Mouse (Mus musculus) midbrain, embryonic 13.5 days (tissue): Measurements from ENCODE around the gene Prss42. TPM values are rescaled to one million over a fixed set of nuclear protein-coding genes. Genes with fewer than 3 reads are reported as not detected.

Experiments
- ATAC-seq: fragments of 200-750 bp; cut with Nextera tagmentation; 2 replicates; pipeline ENCODE4 v1.8.0; 2017; ENCODE audit warnings: mild to moderate bottlenecking, moderate TSS enrichment, moderate library complexity
- H3K27ac ChIP-seq: fragments of 300-500 bp; sonication (generic); 2 replicates; pipeline ENCODE4 v1.5.1; 2015; ENCODE audit warnings: inconsistent platforms, mild to moderate bottlenecking, moderate library complexity
- H3K27me3 ChIP-seq: fragments of 300-500 bp; sonication (generic); 2 replicates; pipeline ENCODE4 v1.6.1; 2015; ENCODE audit warnings: mild to moderate bottlenecking, inconsistent platforms
- H3K36me3 ChIP-seq: fragments of 300-500 bp; sonication (generic); 2 replicates; pipeline ENCODE4 v1.6.1; 2015; ENCODE audit warnings: mild to moderate bottlenecking, inconsistent platforms
- H3K4me1 ChIP-seq: fragments of 300-500 bp; sonication (generic); replicated peaks from 2 replicates; pipeline ENCODE4 v1.6.1; 2015; ENCODE audit warnings: inconsistent platforms
- H3K4me2 ChIP-seq: fragments of 300-500 bp; sonication (generic); replicated peaks from 2 replicates; pipeline ENCODE4 v1.6.1; 2015; ENCODE audit warnings: moderate library complexity, mild to moderate bottlenecking, inconsistent platforms
- H3K4me3 ChIP-seq: fragments of 300-500 bp; sonication (generic); replicated peaks from 2 replicates; pipeline ENCODE4 v1.5.1; 2015; ENCODE audit warnings: mild to moderate bottlenecking, inconsistent platforms
- H3K9ac ChIP-seq: fragments of 300-500 bp; sonication (generic); replicated peaks from 2 replicates; pipeline ENCODE4 v1.6.1; 2015; ENCODE audit warnings: mild to moderate bottlenecking, inconsistent platforms
- H3K9me3 ChIP-seq: fragments of 300-500 bp; sonication (generic); 2 replicates; pipeline ENCODE4 v1.6.1; 2016; ENCODE audit warnings: mild to moderate bottlenecking, inconsistent platforms
- WGBS: fragments of 180-500 bp; shearing (Covaris S2); methylation state at CpG from one replicate; pipeline ENCODE4 v1.1.7; 2015; 5-methylcytosine and 5-hydroxymethylcytosine counted together
- polyA plus RNA-seq: library from polyadenylated mRNA; unstranded; fragments of >200 nt; fragmentation: Nextera tagmentation; extraction: Ambion mirVana; gene quantifications from 2 replicates; pipeline ENCODE4 v1.2.1, GENCODE M21; 2015

Prss42 gene
- polyA plus RNA-seq, 1 experiment from 2014 or later = not detected

GRCm38 (mm10) chr9:110772336-110772735, 25.6 kb upstream of the Prss42 start:
- no peaks in the 10 kb centered on the region for H3K4me1 ChIP-seq
- no peak overlapping the region for H3K9ac ChIP-seq

GRCm38 (mm10) chr9:110774403-110775268, 23.3 kb upstream of the Prss42 start:
- no peaks in the 10 kb centered on the region for H3K9me3 ChIP-seq
- H3K4me3 ChIP-seq = no peak overlapping the region
- no peaks in the 10 kb centered on the region for H3K4me1 ChIP-seq
- no peak for ATAC-seq
- H3K27ac ChIP-seq = no peak overlapping the region
- H3K27me3 ChIP-seq = peaks cover 8% of the 10 kb centered on the region
- no peak overlapping the region for H3K4me2 ChIP-seq
- 83% methylated on average over 15 of the region's 15 CpGs for WGBS
- no peaks in the 10 kb centered on the region for H3K36me3 ChIP-seq
- H3K9ac ChIP-seq = no peak overlapping the region

More at GRCm38 (mm10) chr9:110772336-110772735, 25.6 kb upstream of the Prss42 start:
- whole genome bisulfite sequencing = 94% methylated on average over 10 of the region's 10 CpGs
- Histone ChIP-seq H3K36me3 (no peaks in the 10 kb centered on the region), H3K4me3 (no peak overlapping the region), H3K27ac (no peak overlapping the region), H3K9me3 (no peaks in the 10 kb centered on the region), H3K4me2 (no peak overlapping the region), H3K27me3 (no peaks in the 10 kb centered on the region)
- no peak for ATAC-seq

GRCm38 (mm10) chr9:110775269-110776022, 22.5 kb upstream of the Prss42 start:
- no peak for ATAC-seq
- H3K27me3 ChIP-seq = peaks cover 14% of the 10 kb centered on the region
- peaks cover 2% of the 10 kb centered on the region for H3K4me1 ChIP-seq
- H3K27ac ChIP-seq = no peak overlapping the region
- no peaks in the 10 kb centered on the region for H3K36me3 ChIP-seq
- no peak overlapping the region for H3K4me3 ChIP-seq
- no peak overlapping the region for H3K9ac ChIP-seq
- WGBS = 79% methylated on average over 10 of the region's 10 CpGs
- H3K4me2 ChIP-seq = no peak overlapping the region
- H3K9me3 ChIP-seq = no peaks in the 10 kb centered on the region

GRCm38 (mm10) chr9:110778100-110778499, 19.9 kb upstream of the Prss42 start:
- H3K9me3 ChIP-seq = no peaks in the 10 kb centered on the region
- no peak for ATAC-seq
- H3K4me3 ChIP-seq = no peak overlapping the region
- H3K36me3 ChIP-seq = no peaks in the 10 kb centered on the region
- H3K27ac ChIP-seq = no peak overlapping the region
- no peak overlapping the region for H3K9ac ChIP-seq
- 95% methylated on average over 1 of the region's 1 CpGs for whole genome bisulfite sequencing
- H3K4me2 ChIP-seq = no peak overlapping the region
- peaks cover 12% of the 10 kb centered on the region for H3K4me1 ChIP-seq
- H3K27me3 ChIP-seq = peaks cover 16% of the 10 kb centered on the region

GRCm38 (mm10) chr9:110778559-110778958, 19.4 kb upstream of the Prss42 start:
- H3K4me1 ChIP-seq = peaks cover 12% of the 10 kb centered on the region
- no peak overlapping the region for H3K4me3 ChIP-seq
- 86% methylated on average over 7 of the region's 7 CpGs for WGBS
- H3K4me2 ChIP-seq = no peak overlapping the region
- H3K9ac ChIP-seq = no peak overlapping the region
- ATAC-seq = no peak
- H3K27me3 ChIP-seq = peaks cover 16% of the 10 kb centered on the region
- H3K27ac ChIP-seq = no peak overlapping the region
- no peaks in the 10 kb centered on the region for H3K36me3 ChIP-seq
- H3K9me3 ChIP-seq = no peaks in the 10 kb centered on the region

GRCm38 (mm10) chr9:110779242-110779913, 18.6 kb upstream of the Prss42 start:
- Histone ChIP-seq H3K9me3 (no peaks in the 10 kb centered on the region), H3K4me1 (peaks cover 12% of the 10 kb centered on the region), H3K27me3 (peaks cover 16% of the 10 kb centered on the region), H3K4me3 (no peak overlapping the region), H3K9ac (no peak overlapping the region), H3K36me3 (no peaks in the 10 kb centered on the region), H3K4me2 (no peak overlapping the region), H3K27ac (no peak overlapping the region)
- WGBS = 64% methylated on average over 5 of the region's 5 CpGs
- ATAC-seq = no peak

- Histone ChIP-seq H3K27ac (peak overlapping the region; percentile 77), H3K9ac (peak overlapping the region; percentile 77), H3K27me3 (peaks cover 16% of the 10 kb centered on the region), H3K4me3 (peak overlapping the region; percentile 48), H3K4me1 (peaks cover 12% of the 10 kb centered on the region), H3K4me2 (peak overlapping the region; percentile 67), H3K36me3 (no peaks in the 10 kb centered on the region), H3K9me3 (no peaks in the 10 kb centered on the region)
- peak; percentile 96 for ATAC-seq
- under 1% methylated on average over 43 of the region's 43 CpGs for WGBS
These were observed 16.7 kb upstream of the Prss42 start for GRCm38 (mm10) chr9:110781256-110781721.

GRCm38 (mm10) chr9:110781731-110782130, 16.2 kb upstream of the Prss42 start:
- H3K4me2 ChIP-seq = peak overlapping the region; percentile 67
- H3K27me3 ChIP-seq = peaks cover 16% of the 10 kb centered on the region
- no peaks in the 10 kb centered on the region for H3K36me3 ChIP-seq
- peak overlapping the region; percentile 48 for H3K4me3 ChIP-seq
- peak; percentile 71 for ATAC-seq
- H3K9ac ChIP-seq = peak overlapping the region; percentile 77
- under 1% methylated on average over 23 of the region's 23 CpGs for WGBS
- no peaks in the 10 kb centered on the region for H3K9me3 ChIP-seq
- peak overlapping the region; percentile 77 for H3K27ac ChIP-seq
- H3K4me1 ChIP-seq = peaks cover 12% of the 10 kb centered on the region

- no peak for ATAC-seq
- H3K27ac ChIP-seq = no peak overlapping the region
- 42% methylated on average over 1 of the region's 1 CpGs for WGBS
These were observed 14.4 kb upstream of the Prss42 start for GRCm38 (mm10) chr9:110783611-110784010.

GRCm38 (mm10) chr9:110788169-110788568, 9.8 kb upstream of the Prss42 start:
- no peaks in the 10 kb centered on the region for H3K4me1 ChIP-seq
- H3K9ac ChIP-seq = no peak overlapping the region
- H3K27me3 ChIP-seq = no peaks in the 10 kb centered on the region
- ATAC-seq = no peak
- no peaks in the 10 kb centered on the region for H3K36me3 ChIP-seq
- H3K27ac ChIP-seq = no peak overlapping the region
- no peak overlapping the region for H3K4me2 ChIP-seq
- no peak overlapping the region for H3K4me3 ChIP-seq
- no peaks in the 10 kb centered on the region for H3K9me3 ChIP-seq
- 93% methylated on average over 3 of the region's 3 CpGs for WGBS

More at GRCm38 (mm10) chr9:110783611-110784010, 14.4 kb upstream of the Prss42 start:
- Histone ChIP-seq H3K27me3 (peaks cover 16% of the 10 kb centered on the region), H3K4me3 (no peak overlapping the region), H3K36me3 (no peaks in the 10 kb centered on the region), H3K4me2 (no peak overlapping the region), H3K4me1 (peaks cover 12% of the 10 kb centered on the region), H3K9ac (no peak overlapping the region), H3K9me3 (no peaks in the 10 kb centered on the region)

GRCm38 (mm10) chr9:110790462-110790861, 7.5 kb upstream of the Prss42 start:
- Histone ChIP-seq H3K27me3 (no peaks in the 10 kb centered on the region), H3K9me3 (no peaks in the 10 kb centered on the region), H3K4me1 (no peaks in the 10 kb centered on the region), H3K27ac (no peak overlapping the region), H3K4me2 (no peak overlapping the region), H3K36me3 (no peaks in the 10 kb centered on the region), H3K9ac (no peak overlapping the region), H3K4me3 (no peak overlapping the region)
- WGBS = 80% methylated on average over 4 of the region's 4 CpGs
- no peak for ATAC-seq
